Mouse (Mus musculus): ENCODE measurements around the gene Gm10577. TPM values are rescaled to one million over a fixed set of nuclear protein-coding genes. Genes with fewer than 3 reads are reported as not detected.

Gene Gm10577
- polyA plus RNA-seq, 1 experiment from 2014 or later: not detected

DNA sequence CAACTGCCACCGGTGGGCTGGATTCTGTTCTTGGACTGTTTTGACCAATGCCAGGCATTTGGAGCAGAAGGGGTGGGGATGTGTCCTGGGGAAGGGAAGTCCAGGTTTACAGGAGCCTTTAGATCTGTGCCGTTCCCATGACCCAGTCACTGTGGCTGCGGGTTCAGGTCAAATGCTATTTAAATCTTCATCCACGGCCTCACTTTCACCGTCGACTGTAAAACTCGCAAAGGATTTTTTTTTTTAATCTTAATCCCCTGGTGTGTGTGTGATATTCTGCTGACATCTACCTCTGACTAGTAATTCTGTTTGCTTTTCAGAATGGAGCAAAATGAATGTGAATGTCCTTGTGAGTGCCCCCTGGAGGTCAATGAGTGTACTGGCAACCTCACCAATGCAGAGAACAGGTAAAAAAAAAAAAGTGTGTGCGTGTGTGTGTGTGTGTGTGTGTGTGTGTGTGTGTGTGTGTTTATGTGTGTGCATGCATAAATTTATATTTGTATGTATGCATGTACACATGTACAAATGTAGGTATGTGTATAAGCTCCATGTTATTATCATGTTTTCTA lies 32.2 kb downstream of the Gm10577 start:
- Histone ChIP-seq H3K36me3 (ENCODE audit: control insufficient read depth, insufficient read depth, low read length) (no peaks in the 10 kb centered on the region), H3K4me2 (ENCODE audit: low read depth, low read length) (no peak overlapping the region), H3K27ac (ENCODE audit: low read depth, low read length) (no peak overlapping the region), H3K9me3 (ENCODE audit: control insufficient read depth, low read length) (no peaks in the 10 kb centered on the region), H3K9ac (replicated peaks; ENCODE audit: low read depth, low read length) (no peak overlapping the region), H3K27me3 (ENCODE audit: control insufficient read depth, insufficient read depth, low read length) (no peaks in the 10 kb centered on the region), H3K4me3 (ENCODE audit: low read depth, low read length) (no peak overlapping the region), H3K4me1 (ENCODE audit: control insufficient read depth, insufficient read depth, low read length) (0 out of 2 replicates have a peak, but pooled peaks cover 3% of the 10 kb centered on the region)
- no peak for ATAC-seq (ENCODE audit: low read depth)
- 77% methylated on average over 8 of the region's 8 CpGs for WGBS

DNA sequence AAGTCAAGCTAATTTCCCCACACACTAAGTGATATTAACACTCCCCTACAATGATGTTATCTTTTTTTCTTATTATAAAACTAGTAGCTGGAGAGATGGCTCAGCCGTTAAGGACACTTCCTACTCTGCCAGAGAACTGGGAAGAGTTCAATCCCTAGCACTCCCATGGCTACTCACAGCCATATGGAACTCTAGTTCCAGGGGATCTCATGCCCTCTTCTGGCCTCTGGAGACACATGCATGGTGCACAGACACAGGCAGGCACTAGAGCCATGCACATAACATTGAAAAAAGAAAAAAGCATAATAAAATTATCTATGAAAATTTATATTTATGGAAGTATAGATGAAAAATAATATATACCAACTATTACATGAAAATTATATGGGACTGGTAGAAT lies 33.3 kb downstream of the Gm10577 start:
- Histone ChIP-seq H3K27me3 (ENCODE audit: control insufficient read depth, insufficient read depth, low read length) (no peaks in the 10 kb centered on the region), H3K4me2 (ENCODE audit: low read depth, low read length) (no peak overlapping the region), H3K9ac (replicated peaks; ENCODE audit: low read depth, low read length) (no peak overlapping the region), H3K9me3 (ENCODE audit: control insufficient read depth, low read length) (no peaks in the 10 kb centered on the region), H3K4me1 (ENCODE audit: control insufficient read depth, insufficient read depth, low read length) (0 out of 2 replicates have a peak, but pooled peaks cover 3% of the 10 kb centered on the region), H3K4me3 (ENCODE audit: low read depth, low read length) (no peak overlapping the region), H3K27ac (ENCODE audit: low read depth, low read length) (no peak overlapping the region), H3K36me3 (ENCODE audit: control insufficient read depth, insufficient read depth, low read length) (no peaks in the 10 kb centered on the region)
- 83% methylated on average over 1 of the region's 1 CpGs for WGBS
- no peak for ATAC-seq (ENCODE audit: low read depth)

GRCm38 (mm10) chr4:100977522-100977921 lies 43.0 kb downstream of the Gm10577 start:
- no peak for ATAC-seq (ENCODE audit: low read depth)
- no peak overlapping the region for H3K4me3 ChIP-seq (ENCODE audit: low read depth, low read length)
- H3K4me2 ChIP-seq (ENCODE audit: low read depth, low read length): no peak overlapping the region
- no peaks in the 10 kb centered on the region for H3K27me3 ChIP-seq (ENCODE audit: control insufficient read depth, insufficient read depth, low read length)
- H3K36me3 ChIP-seq (ENCODE audit: control insufficient read depth, insufficient read depth, low read length): no peaks in the 10 kb centered on the region; the same call in 1 of the 2 replicates
- no peaks in the 10 kb centered on the region for H3K4me1 ChIP-seq (ENCODE audit: control insufficient read depth, insufficient read depth, low read length)
- H3K9me3 ChIP-seq (ENCODE audit: control insufficient read depth, low read length): no peaks in the 10 kb centered on the region
- no peak overlapping the region for H3K9ac ChIP-seq (replicated peaks; ENCODE audit: low read depth, low read length)
- WGBS: 93% methylated on average over 7 of the region's 7 CpGs
- H3K27ac ChIP-seq (ENCODE audit: low read depth, low read length): no peak overlapping the region

GRCm38 (mm10) chr4:100974455-100975035 lies 46.0 kb downstream of the Gm10577 start:
- H3K9ac ChIP-seq (replicated peaks; ENCODE audit: low read depth, low read length): no peak overlapping the region
- no peak overlapping the region for H3K4me2 ChIP-seq (ENCODE audit: low read depth, low read length)
- peak; percentile 68 for ATAC-seq (ENCODE audit: low read depth)
- no peak overlapping the region for H3K4me3 ChIP-seq (ENCODE audit: low read depth, low read length)
- H3K36me3 ChIP-seq (ENCODE audit: control insufficient read depth, insufficient read depth, low read length): no peaks in the 10 kb centered on the region; the same call in 1 of the 2 replicates
- H3K27me3 ChIP-seq (ENCODE audit: control insufficient read depth, insufficient read depth, low read length): no peaks in the 10 kb centered on the region
- H3K4me1 ChIP-seq (ENCODE audit: control insufficient read depth, insufficient read depth, low read length): no peaks in the 10 kb centered on the region
- WGBS: 21% methylated on average over 14 of the region's 14 CpGs
- peak overlapping the region; percentile 55; the same call in 1 of the 2 replicates for H3K27ac ChIP-seq (ENCODE audit: low read depth, low read length)
- no peaks in the 10 kb centered on the region for H3K9me3 ChIP-seq (ENCODE audit: control insufficient read depth, low read length)

DNA sequence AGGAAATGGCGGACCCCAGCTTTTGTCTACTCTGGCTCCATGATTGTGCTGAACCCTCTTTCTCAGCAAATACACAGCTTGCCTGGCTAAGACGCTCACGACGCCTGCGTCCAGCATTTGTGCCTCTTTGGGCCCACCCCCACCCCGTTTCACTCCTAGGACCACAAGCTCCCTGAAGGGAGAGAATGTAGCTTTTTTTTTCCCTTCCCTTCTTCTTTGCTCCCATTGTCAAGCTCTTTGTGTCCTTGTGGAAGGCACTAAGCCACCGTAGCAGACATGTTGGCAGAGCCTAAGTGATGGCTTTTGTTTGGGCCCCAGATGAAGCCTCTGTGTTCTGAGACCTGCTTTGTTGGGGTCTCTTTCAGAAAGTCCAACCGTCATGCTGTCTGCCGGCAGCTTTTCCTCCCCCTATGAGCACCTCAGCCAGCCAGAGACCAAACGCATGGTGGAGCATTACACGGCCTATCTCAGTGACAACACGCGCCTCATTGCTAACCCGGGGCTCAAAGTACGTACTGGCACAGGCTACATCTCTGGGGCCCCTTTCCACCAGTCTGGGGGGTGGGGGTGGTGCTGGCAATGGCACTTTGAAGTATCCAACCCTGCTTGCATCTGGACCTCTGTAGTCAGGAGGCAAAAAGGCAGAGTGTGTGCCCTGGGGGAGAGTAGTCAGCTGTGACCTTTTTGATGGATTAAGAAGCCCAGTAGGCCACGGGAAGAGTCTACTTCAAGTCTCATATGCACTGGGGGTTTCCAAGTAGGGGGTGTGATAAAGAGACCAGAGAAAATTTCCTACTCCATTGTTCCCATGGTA lies 46.6 kb downstream of the Gm10577 start:
- Histone ChIP-seq H3K4me3 (ENCODE audit: low read depth, low read length) (no peak overlapping the region), H3K4me1 (ENCODE audit: control insufficient read depth, insufficient read depth, low read length) (no peaks in the 10 kb centered on the region), H3K4me2 (ENCODE audit: low read depth, low read length) (no peak overlapping the region), H3K9ac (replicated peaks; ENCODE audit: low read depth, low read length) (no peak overlapping the region), H3K27ac (ENCODE audit: low read depth, low read length) (peak overlapping the region; percentile 55; the same call in 1 of the 2 replicates), H3K36me3 (ENCODE audit: control insufficient read depth, insufficient read depth, low read length) (no peaks in the 10 kb centered on the region; the same call in 1 of the 2 replicates), H3K27me3 (ENCODE audit: control insufficient read depth, insufficient read depth, low read length) (no peaks in the 10 kb centered on the region), H3K9me3 (ENCODE audit: control insufficient read depth, low read length) (no peaks in the 10 kb centered on the region)
- 24% methylated on average over 16 of the region's 16 CpGs for WGBS
- peak; percentile 86 for ATAC-seq (ENCODE audit: low read depth)

Other genes with a start within 250 kb of the Gm10577 start
- gene Cachd1, start 244.0 kb downstream of the Gm10577 start, polyA plus RNA-seq (2014; fragmentation: Nextera tagmentation; extraction: Ambion mirVana): 15.3 and 18.6 TPM in 2 replicates
- gene Raver2, start 48.3 kb upstream of the Gm10577 start, polyA plus RNA-seq (2014; fragmentation: Nextera tagmentation; extraction: Ambion mirVana): 6.9 and 7.1 TPM in 2 replicates
- gene Jak1, start 244.6 kb upstream of the Gm10577 start, polyA plus RNA-seq (2014; fragmentation: Nextera tagmentation; extraction: Ambion mirVana): 113 and 119 TPM in 2 replicates

Measured in neural tube, embryonic 14.5 days (tissue).